Mouse (Mus musculus) left cerebral cortex, adult 11 months (tissue): ENCODE measurements around the gene Ankrd35.
"Not testable (repeated sequence)": the region's sequence is repeated elsewhere in the genome, so short reads cannot be mapped to it uniquely, and the experiment has no call there.

Experiments used
- DNase-seq: peaks from one replicate; pipeline ENCODE4 v3.0.0; 2022; ENCODE audit warnings: low spot score

The Ankrd35 gene

GRCm38 (mm10) chr3:96706984-96707383 lies 37.1 kb downstream of the Ankrd35 start:
- no peak for DNase-seq

- peak; percentile 68 for DNase-seq
Measured at GRCm38 (mm10) chr3:96707903-96708683, 38.2 kb downstream of the Ankrd35 start, which contains the start of gene Nudt17. TSS of gene Nudt17 (minus strand) at chr3:96708562.

GRCm38 (mm10) chr3:96708684-96709064 lies 38.7 kb downstream of the Ankrd35 start:
- no peak for DNase-seq

DNA sequence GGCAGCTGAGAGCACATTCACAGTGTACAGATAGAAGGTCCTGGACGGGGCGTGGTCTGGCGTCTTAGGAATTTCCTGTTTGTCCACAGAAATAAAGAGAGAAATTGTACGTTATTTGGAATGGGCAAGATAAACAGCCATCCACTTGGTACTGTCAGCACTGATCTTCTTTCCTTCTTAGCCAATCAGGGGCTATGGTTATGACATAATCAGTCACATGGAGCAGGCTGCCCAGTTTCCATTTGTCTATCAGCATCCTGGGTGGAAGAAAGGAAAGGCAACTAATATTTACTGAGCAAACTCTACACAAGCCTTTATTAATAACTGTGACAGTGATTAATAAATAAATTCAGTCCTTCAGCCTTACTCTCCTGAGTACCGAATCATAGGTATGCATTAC lies 44.4 kb downstream of the Ankrd35 start:
- DNase-seq = no peak

DNA sequence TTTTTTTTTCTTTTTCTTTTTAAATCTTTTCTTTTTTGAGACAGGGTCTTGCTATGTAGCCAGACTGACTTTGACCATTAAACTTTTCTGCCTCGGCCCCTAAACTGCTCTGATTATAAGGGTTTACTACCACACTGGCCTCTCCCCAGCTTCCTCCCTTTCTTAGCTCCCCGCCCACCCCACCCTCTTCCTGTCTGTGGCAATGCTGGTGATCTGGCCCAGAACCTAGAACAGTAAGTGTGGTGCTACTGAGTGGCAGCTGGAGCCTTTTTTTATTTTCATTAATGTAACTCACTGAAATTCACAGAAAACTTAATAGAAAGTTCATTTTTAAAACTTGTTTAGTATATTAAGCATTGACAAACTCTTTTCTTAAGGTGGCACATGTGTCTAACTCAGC lies 45.9 kb downstream of the Ankrd35 start:
- no peak for DNase-seq

GRCm38 (mm10) chr3:96719173-96719572 lies 49.2 kb downstream of the Ankrd35 start:
- DNase-seq = no peak

DNA sequence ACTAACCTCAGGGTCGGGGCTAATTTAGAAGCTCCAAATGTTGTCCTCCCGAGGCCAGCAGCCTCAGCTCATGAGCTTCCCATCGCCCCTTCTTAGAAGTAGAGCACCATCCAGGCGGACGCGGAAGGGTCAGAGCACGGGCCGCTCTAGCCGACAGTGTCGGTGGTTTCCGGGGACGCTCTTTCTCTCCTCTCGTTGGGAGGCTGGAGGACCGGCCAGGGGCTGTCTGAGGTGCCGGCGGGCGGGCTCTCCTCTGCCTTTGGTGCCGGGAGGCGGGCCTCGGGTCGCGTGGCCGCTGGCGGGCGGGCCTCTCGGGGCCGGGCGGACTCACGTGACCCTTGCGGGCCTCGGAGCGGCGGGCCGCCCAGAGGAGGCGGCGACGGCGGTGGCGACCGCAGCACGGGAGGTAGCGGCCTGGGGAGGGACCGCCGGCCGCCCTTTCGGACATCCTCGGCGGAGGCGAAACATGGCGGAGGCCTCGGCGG lies 57.5 kb downstream of the Ankrd35 start, which contains the start of the genes Polr3c and Rnf115:
Gene Polr3c, minus strand, starts transcription at position 286 of the 485 bp plus-strand sequence.
Gene Rnf115, plus strand, starts transcription at position 322 of the 485 bp plus-strand sequence.
- peak; percentile 93 for DNase-seq

GRCm38 (mm10) chr3:96727828-96728633 lies 58.1 kb downstream of the Ankrd35 start:
- no peak for DNase-seq

DNA sequence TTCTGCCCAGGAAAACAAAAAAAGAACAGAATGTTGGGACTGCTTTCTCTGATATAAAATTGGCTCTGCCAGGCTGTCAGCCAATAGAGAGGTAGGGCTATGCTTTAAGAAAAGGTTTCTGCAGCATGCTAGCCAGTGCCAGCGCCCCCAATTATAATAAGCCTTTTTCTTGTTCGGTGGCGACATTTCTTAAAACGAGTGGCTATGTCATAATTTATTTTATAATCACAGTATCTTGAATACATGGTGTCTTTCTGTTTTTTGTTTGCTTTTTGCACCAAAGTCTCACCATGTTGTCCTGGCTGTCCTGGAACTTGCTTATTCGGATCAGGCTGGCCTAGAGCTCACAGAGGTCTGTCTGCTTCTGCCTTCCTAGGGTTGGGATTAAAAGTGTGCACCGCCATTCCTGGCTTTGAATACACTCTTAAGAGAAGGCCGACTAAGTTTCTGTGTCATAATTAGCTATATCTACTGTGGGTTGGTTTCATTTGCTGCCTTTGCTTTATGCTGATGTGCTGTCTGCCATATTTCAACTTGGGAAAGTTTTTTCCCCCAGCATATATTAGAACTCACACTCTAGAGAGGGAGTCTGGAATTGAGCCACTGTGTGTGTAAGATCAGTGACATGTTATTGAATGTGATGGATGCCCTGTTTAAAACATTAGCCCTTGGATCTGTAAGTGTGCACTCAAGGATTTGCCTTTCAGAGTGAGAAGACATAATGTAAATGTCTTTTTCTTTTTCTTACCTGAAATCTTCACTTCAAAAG lies 58.9 kb downstream of the Ankrd35 start:
- DNase-seq = no peak

DNA sequence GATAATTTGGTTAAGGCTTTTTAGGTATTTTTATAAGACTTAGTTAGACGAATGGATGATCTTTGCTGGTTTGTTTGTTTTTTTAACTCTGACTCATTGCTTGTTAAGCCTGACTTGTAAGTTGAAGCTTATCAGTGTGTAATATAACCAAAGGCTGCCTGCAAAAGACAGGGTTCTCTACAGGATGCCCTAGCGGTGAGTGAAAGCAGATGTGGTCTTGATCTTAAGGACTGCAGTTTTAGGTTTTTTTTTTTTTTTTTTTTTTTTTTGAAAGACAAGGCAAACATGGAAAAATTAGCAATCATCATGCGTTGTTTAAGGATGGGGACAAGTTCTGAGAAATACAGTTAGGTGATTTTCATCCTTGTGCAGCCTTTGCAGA lies 59.5 kb downstream of the Ankrd35 start:
- no peak for DNase-seq

- no peak for DNase-seq
Measured at GRCm38 (mm10) chr3:96730785-96731184, 60.9 kb downstream of the Ankrd35 start.

- DNase-seq = no peak
Measured at GRCm38 (mm10) chr3:96733984-96734383, 64.1 kb downstream of the Ankrd35 start.

GRCm38 (mm10) chr3:96735200-96735599 lies 65.3 kb downstream of the Ankrd35 start:
- no peak for DNase-seq

DNA sequence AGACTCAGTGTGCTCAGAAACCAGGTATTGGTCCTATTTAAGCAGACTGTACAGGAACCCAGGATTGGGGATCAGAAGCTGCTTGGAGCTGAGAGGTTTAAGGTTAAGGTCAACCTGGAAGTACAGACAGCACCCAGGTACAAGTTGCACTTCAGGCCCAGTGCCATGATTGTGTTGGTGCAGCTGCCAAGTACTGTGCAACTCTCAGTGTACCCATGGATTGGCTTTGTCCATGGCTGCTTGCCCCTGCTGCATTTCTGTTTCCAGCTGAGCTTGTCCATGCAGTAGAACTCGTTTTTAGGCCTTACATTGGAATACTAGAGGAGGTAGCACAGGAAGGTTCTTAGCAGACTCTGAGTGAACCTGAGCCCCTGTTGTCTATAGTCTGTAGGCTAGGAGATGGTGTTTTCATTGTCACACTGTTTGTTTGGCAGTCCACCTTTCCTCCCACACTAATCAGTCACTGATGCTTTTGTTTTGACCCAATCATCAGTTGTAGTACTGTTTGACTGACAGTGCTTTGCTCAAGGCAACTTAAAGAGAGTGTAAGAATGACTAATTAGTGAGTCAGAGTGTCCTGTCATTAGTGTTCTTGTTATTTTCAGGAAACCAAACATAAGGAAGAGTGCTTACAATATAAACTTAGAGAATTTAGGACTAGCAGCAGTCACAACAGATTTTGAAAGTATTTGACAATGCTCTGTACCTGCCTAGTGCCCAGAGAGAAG lies 67.2 kb downstream of the Ankrd35 start:
- DNase-seq = no peak

- DNase-seq = no peak
Measured at GRCm38 (mm10) chr3:96737995-96738394, 68.1 kb downstream of the Ankrd35 start.

- DNase-seq = not testable (repeated sequence)
Measured at GRCm38 (mm10) chr3:96740279-96740678, 70.3 kb downstream of the Ankrd35 start.
